Mouse (Mus musculus) heart, postnatal 0 days (tissue): ENCODE results near the gene Gpn3. TPM values are rescaled to one million over a fixed set of nuclear protein-coding genes. Genes with fewer than 3 reads are reported as not detected.
"Not testable (repeated sequence)": the region's sequence is repeated elsewhere in the genome, so short reads cannot be mapped to it uniquely, and the experiment has no call there.

Source experiments
- ATAC-seq: fragments of 200-750 bp; cut with Nextera tagmentation; 2 replicates; pipeline ENCODE4 v1.8.0; 2017; ENCODE audit warnings: low read depth, moderate number of reproducible peaks, moderate library complexity; ENCODE audit not compliant: insufficient read depth
- DNase-seq: peaks from one replicate; pipeline ENCODE4 v3.0.0-alpha.2; 2016; ENCODE audit warnings: low spot score
- H3K27ac ChIP-seq: fragments of 300-500 bp; sonication (generic); 2 replicates; pipeline ENCODE4 v1.5.1; 2014; ENCODE audit warnings: low read depth, mild to moderate bottlenecking
- H3K27me3 ChIP-seq: fragments of 300-500 bp; sonication (generic); 2 replicates; pipeline ENCODE4 v1.6.1; 2014; ENCODE audit warnings: low read length, mixed read lengths; ENCODE audit not compliant: control insufficient read depth, insufficient read depth
- H3K36me3 ChIP-seq: fragments of 300-500 bp; sonication (generic); replicated peaks from 2 replicates; pipeline ENCODE4 v1.6.1; 2014; ENCODE audit warnings: low read length, mixed read lengths; ENCODE audit not compliant: control insufficient read depth, insufficient read depth
- H3K4me1 ChIP-seq: fragments of 300-500 bp; sonication (generic); 2 replicates; pipeline ENCODE4 v1.6.1; 2014; ENCODE audit warnings: antibody characterized with exemption; ENCODE audit not compliant: control insufficient read depth, insufficient read depth
- H3K4me2 ChIP-seq: fragments of 300-500 bp; sonication (generic); 2 replicates; pipeline ENCODE4 v1.6.1; 2014; ENCODE audit warnings: low read depth, mild to moderate bottlenecking, low read length, moderate library complexity
- H3K4me3 ChIP-seq: fragments of 300-500 bp; sonication (generic); 2 replicates; pipeline ENCODE4 v1.5.1; 2014; ENCODE audit warnings: low read depth, low read length
- H3K9ac ChIP-seq: fragments of 300-500 bp; sonication (generic); replicated peaks from 2 replicates; pipeline ENCODE4 v1.6.1; 2014; ENCODE audit warnings: low read depth, low read length, mixed read lengths
- H3K9me3 ChIP-seq: fragments of 300-500 bp; sonication (generic); replicated peaks from 2 replicates; pipeline ENCODE4 v1.6.1; 2016; ENCODE audit warnings: low read length; ENCODE audit not compliant: control insufficient read depth
- CTCF ChIP-seq: IDR thresholded peaks from 2 replicates; pipeline ENCODE4 v1.5.1; 2016; ENCODE audit warnings: antibody characterized with exemption, control low read depth, low read depth
- EP300 ChIP-seq: IDR thresholded peaks from 2 replicates; pipeline ENCODE4 v1.6.1; 2016; ENCODE audit warnings: antibody characterized with exemption, low read depth
- WGBS: fragments of 180-500 bp; shearing (Covaris S2); extraction: QIAGEN DNeasy Blood & Tissue Kit; methylation state at CpG from one replicate; pipeline ENCODE4 v1.1.7; 2014; 5-methylcytosine and 5-hydroxymethylcytosine counted together
- polyA plus RNA-seq: library from polyadenylated mRNA; unstranded; fragments of >200 nt; fragmentation: Nextera tagmentation; extraction: Ambion mirVana; gene quantifications from 2 replicates; pipeline ENCODE4 v1.2.1, GENCODE M21; 2015
- total RNA-seq: library from RNA; depleted of rRNA; stranded (reverse); fragments of >200 nt; gene quantifications from 2 replicates; pipeline ENCODE4 v1.2.3, GENCODE M21; 2014; ENCODE audit warnings: low replicate concordance

The Gpn3 gene
- total and polyA plus RNA-seq, 2 experiments from 2014 or later, result 28.5 to 42.9 TPM

DNA sequence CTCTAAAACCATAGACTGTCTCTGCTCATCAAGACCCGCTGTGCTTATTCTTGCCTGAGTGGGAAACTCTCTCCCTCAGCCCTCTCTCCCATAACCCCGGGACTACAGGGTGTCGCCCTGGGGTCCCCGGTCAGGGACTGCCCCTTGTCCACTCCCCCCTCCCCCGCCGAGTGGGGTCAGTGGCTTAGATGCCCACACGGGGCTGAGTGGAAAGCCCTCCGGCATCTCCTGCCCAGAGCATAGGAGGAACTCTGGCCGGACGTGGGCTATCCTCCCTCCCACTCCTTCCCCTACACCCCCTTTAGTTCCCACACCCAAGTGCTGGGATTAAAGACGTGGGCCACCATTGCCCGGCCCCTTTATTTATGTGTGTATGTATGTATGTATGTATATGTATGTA, 43.8 kb downstream of the Gpn3 start:
- Histone ChIP-seq H3K9ac (no peak overlapping the region), H3K4me3 (no peak overlapping the region), H3K4me2 (no peak overlapping the region), H3K4me1 (no peaks in the 10 kb centered on the region), H3K9me3 (no peaks in the 10 kb centered on the region), H3K27ac (no peak overlapping the region), H3K36me3 (peaks cover under 1% of the 10 kb centered on the region; the same call in 1 of the 2 replicates), H3K27me3 (no peaks in the 10 kb centered on the region)
- TF ChIP-seq EP300, result no peak
- no peak for TF ChIP-seq CTCF
- DNase-seq (no peak), ATAC-seq (no peak)
- WGBS, result 87% methylated on average over 12 of the region's 12 CpGs

- not testable (repeated sequence) for H3K9ac ChIP-seq, H3K4me3 ChIP-seq, H3K4me1 ChIP-seq, ATAC-seq, H3K27ac ChIP-seq, H3K36me3 ChIP-seq, H3K4me2 ChIP-seq, H3K27me3 ChIP-seq, H3K9me3 ChIP-seq
- WGBS, result 62% methylated on average over 4 of the region's 4 CpGs
- DNase-seq, result peak; percentile 2
These were observed 49.0 kb downstream of the Gpn3 start for GRCm38 (mm10) chr5:122420676-122421075.

DNA sequence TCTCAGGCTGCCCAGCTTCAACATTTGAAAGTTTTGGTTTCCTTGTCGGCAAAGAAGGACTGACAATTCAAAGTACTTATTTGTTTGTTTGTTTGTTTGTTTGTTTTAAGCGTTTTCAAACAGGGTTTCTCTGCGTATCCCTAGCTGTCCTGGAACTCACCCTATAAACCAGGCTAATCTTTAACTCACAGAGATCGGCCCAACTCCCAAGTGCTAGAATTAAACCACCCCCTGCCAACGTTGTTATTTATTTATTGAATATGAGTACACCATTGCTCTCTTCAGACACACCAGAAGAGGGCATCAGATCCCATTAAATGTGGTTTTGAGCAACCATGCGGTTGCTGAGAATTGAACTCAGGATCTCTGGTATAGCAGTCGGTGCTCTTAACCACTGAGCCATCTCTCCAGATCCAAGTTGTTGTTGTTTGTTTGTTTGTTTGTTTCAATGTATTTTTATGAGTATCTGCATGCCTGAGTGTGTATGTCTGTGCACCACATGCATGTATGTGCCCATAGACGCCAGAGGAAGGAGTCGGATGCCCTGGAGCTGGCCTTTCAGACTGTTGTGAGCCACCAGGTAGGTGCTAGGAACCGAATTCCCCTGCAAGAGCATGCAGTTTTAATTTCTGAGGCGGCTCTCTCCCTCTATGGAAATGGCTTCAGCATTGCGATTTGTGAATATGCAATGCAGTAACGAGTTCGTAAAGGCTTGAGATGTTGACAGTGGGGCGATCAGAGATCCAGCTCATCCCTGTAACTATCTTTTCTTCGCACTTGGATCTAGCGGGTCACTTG, 49.8 kb downstream of the Gpn3 start, which contains the start of gene Anapc7:
Gene Anapc7 (plus strand): TSS at position 423 of the 798 bp plus-strand sequence.
- H3K27me3 ChIP-seq, result no peaks in the 10 kb centered on the region
- H3K36me3 ChIP-seq, result no peaks in the 10 kb centered on the region
- H3K9me3 ChIP-seq, result no peaks in the 10 kb centered on the region
- ATAC-seq (peak; percentile 8; the same call in 1 of the 2 replicates), DNase-seq (peak; percentile 4)
- H3K4me1 ChIP-seq, result peaks cover 8% of the 10 kb centered on the region
- H3K27ac ChIP-seq, result peak within 1 kb of the TSS; percentile 86
- H3K4me3 ChIP-seq, result peak within 1 kb of the TSS; percentile 100
- peak within 1 kb of the TSS; percentile 99 for H3K9ac ChIP-seq
- peak within 1 kb of the TSS; percentile 85 for H3K4me2 ChIP-seq
- WGBS, result 22% methylated on average over 17 of the region's 17 CpGs
- TF ChIP-seq EP300 (no peak), CTCF (peak; percentile 13; the same call in 1 of the 2 replicates)

- peak overlapping the region; percentile 85 for H3K4me2 ChIP-seq
- no peaks in the 10 kb centered on the region for H3K27me3 ChIP-seq
- TF ChIP-seq EP300 (peak; percentile 75), CTCF (peak; percentile 32)
- peak; percentile 90 for ATAC-seq
- peak overlapping the region; percentile 100 for H3K4me3 ChIP-seq
- no peaks in the 10 kb centered on the region for H3K36me3 ChIP-seq
- peak overlapping the region; percentile 86 for H3K27ac ChIP-seq
- under 1% methylated on average over 73 of the region's 73 CpGs for WGBS
- peak; percentile 89 for DNase-seq
- H3K4me1 ChIP-seq, result peaks cover 8% of the 10 kb centered on the region
- H3K9me3 ChIP-seq, result no peaks in the 10 kb centered on the region
- peak overlapping the region; percentile 99 for H3K9ac ChIP-seq
These were observed 50.6 kb downstream of the Gpn3 start for GRCm38 (mm10) chr5:122422071-122422964.

DNA sequence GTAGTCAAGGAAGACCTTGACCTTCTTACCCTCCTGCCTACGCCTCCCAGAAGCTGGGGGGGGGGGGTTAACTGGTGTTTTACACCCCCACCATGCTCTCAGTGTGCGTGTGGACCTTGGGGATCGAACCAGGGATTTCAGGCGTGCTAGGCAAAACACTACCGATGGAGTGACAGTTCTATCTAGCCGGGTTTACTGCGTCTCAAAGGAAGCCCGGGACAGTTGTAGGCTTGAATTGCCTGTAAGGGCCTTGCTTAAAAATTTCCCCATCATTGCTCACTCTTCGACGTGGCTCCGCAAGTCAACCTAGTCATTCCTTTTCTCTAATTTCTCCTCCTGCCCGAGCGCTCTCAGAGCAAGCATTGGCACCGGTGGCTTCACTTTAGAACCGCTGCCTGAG, 51.4 kb downstream of the Gpn3 start:
- no peak for ATAC-seq
- Histone ChIP-seq H3K9me3 (no peaks in the 10 kb centered on the region), H3K27me3 (no peaks in the 10 kb centered on the region), H3K36me3 (peaks cover 2% of the 10 kb centered on the region), H3K4me2 (peak overlapping the region; percentile 85), H3K4me3 (peak overlapping the region; percentile 100), H3K9ac (peak overlapping the region; percentile 99), H3K4me1 (peaks cover 8% of the 10 kb centered on the region), H3K27ac (peak overlapping the region; percentile 86; the same call in 1 of the 2 replicates)
- TF ChIP-seq CTCF, result no peak
- no peak for TF ChIP-seq EP300
- no peak for DNase-seq
- WGBS, result 24% methylated on average over 15 of the region's 15 CpGs
